ENCODE assay signal across 8 mouse cellular contexts in the genomic region with DNA sequence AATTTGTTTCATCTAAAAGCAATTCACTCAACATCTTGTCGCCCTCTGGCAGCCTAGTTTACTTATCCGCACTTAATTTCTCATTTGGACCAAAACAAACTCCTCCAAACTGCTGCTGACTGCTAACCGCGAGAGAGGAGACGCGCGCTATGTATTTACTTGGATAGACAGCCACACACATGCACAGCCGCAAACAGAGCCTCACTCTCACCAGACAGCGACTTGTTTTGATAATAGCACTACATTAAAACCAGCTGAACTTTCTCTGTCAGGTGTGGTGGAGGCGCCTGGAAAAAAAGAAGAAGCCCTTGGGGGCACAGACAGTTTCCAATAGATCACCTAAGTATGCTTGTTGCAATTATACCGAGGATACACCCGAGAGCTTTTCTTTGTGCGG. TPM values are rescaled to one million over a fixed set of nuclear protein-coding genes. Genes with fewer than 3 reads are reported as not detected.
DNase-seq lines count a peak whose midpoint lies in the region; ATAC-seq lines count a peak whose summit lies in the region.

No protein-coding gene starts in this region.

- H3K9me3 ChIP-seq in heart, embryonic 10.5 days, result no peaks in the 10 kb centered on the region
- H3K9me3 ChIP-seq in limb, embryonic 10.5 days (replicated peaks), result no peaks in the 10 kb centered on the region
- no peaks in the 10 kb centered on the region for H3K9me3 ChIP-seq in neural tube, embryonic 14.5 days (ENCODE audit: control insufficient read depth, low read length)

- peaks cover 21% of the 10 kb centered on the region for H3K4me1 ChIP-seq in heart, embryonic 10.5 days
- H3K4me1 ChIP-seq in limb, embryonic 10.5 days, result peaks cover 37% of the 10 kb centered on the region
- peaks cover 7% of the 10 kb centered on the region; the same call in 1 of the 2 replicates for H3K4me1 ChIP-seq in neural tube, embryonic 14.5 days (ENCODE audit: control insufficient read depth, insufficient read depth, low read length)

- no peak for ATAC-seq in neural tube, embryonic 14.5 days (ENCODE audit: low read depth)
- no peak for ATAC-seq in frontal cortex, adult (ENCODE audit: low TSS enrichment)
- no peak for ATAC-seq in megakaryocyte progenitor cell, adult 5-6 weeks (replicated peaks; ENCODE audit: poor library complexity)

- WGBS in heart, embryonic 10.5 days, result 1% methylated on average over 13 of the region's 13 CpGs
- under 1% methylated on average over 13 of the region's 13 CpGs for WGBS in limb, embryonic 10.5 days
- under 1% methylated on average over 13 of the region's 13 CpGs for WGBS in neural tube, embryonic 14.5 days

- H3K27ac ChIP-seq in heart, embryonic 10.5 days, result peak overlapping the region; percentile 94
- H3K27ac ChIP-seq in limb, embryonic 10.5 days, result no peak overlapping the region
- peak overlapping the region; percentile 76 for H3K27ac ChIP-seq in neural tube, embryonic 14.5 days (ENCODE audit: low read depth, low read length)

- H3K27me3 ChIP-seq in heart, embryonic 10.5 days (ENCODE audit: insufficient read depth, poor library complexity, severe bottlenecking), result no peaks in the 10 kb centered on the region
- peaks cover 71% of the 10 kb centered on the region for H3K27me3 ChIP-seq in limb, embryonic 10.5 days (ENCODE audit: low read depth, poor library complexity, severe bottlenecking)
- no peaks in the 10 kb centered on the region; the same call in 1 of the 2 replicates for H3K27me3 ChIP-seq in neural tube, embryonic 14.5 days (ENCODE audit: control insufficient read depth, insufficient read depth, low read length)

- peak; percentile 76 for DNase-seq in heart, embryonic 10.5 days (ENCODE audit: low spot score)
- DNase-seq in heart, adult 8-10 months (ENCODE audit: low spot score), result no peak
- DNase-seq in cerebellum, postnatal 14 days, result peak; percentile 47 to 65
- DNase-seq in heart, postnatal 4 days, result peak; percentile 24
- peak; percentile 43 for DNase-seq in limb, embryonic 10.5 days (ENCODE audit: low spot score)

- peak overlapping the region; percentile 87 for H3K4me3 ChIP-seq in heart, embryonic 10.5 days
- H3K4me3 ChIP-seq in limb, embryonic 10.5 days, result peak overlapping the region; percentile 64
- peak overlapping the region; percentile 71 for H3K4me3 ChIP-seq in neural tube, embryonic 14.5 days (ENCODE audit: low read depth, low read length)

- no peaks in the 10 kb centered on the region for H3K36me3 ChIP-seq in heart, embryonic 10.5 days
- H3K36me3 ChIP-seq in limb, embryonic 10.5 days, result no peaks in the 10 kb centered on the region
- H3K36me3 ChIP-seq in neural tube, embryonic 14.5 days (ENCODE audit: control insufficient read depth, insufficient read depth, low read length), result no peaks in the 10 kb centered on the region

- peak overlapping the region; percentile 71 for H3K4me2 ChIP-seq in neural tube, embryonic 14.5 days (ENCODE audit: low read depth, low read length)

- H3K9ac ChIP-seq in neural tube, embryonic 14.5 days (replicated peaks; ENCODE audit: low read depth, low read length), result peak overlapping the region; percentile 72

RNA-seq across cellular contexts. Expression of gene Erbb4, which starts 2.8 kb away (rescaled TPM):
- polyA plus RNA-seq in heart, embryonic 10.5 days (2016; fragmentation: Nextera tagmentation; extraction: Ambion mirVana), result 9.8 and 13.6 TPM in 2 replicates
- 10 to 100 TPM; 12.7 to 18.3 (median 13.8) TPM for total RNA-seq in heart, adult 8-10 months (2022)
- total RNA-seq in heart, postnatal 4 days (2021), result 10 to 100 TPM; 26.5 to 28.0 TPM
- polyA plus RNA-seq in limb, embryonic 10.5 days (2016; fragmentation: Nextera tagmentation; extraction: Ambion mirVana), result 0.16 TPM in 1 of 2 replicates, not detected in the other
- polyA plus RNA-seq in neural tube, embryonic 14.5 days (2014; fragmentation: Nextera tagmentation; extraction: Ambion mirVana), result 17.9 and 30.6 TPM in 2 replicates
- total RNA-seq in megakaryocyte progenitor cell, adult 5-6 weeks (2015), result not detected in 2 replicates
- total RNA-seq in megakaryocyte progenitor cell, adult 5-6 weeks (2017), result not detected in 2 replicates

Comparison
In these comparisons a context has a peak if more than half of its experiments do, and no peak if none do; other contexts are left out.
1. RNA of gene Erbb4, which starts 2.8 kb away (total RNA-seq): 26.5 to 28.0 TPM in heart, postnatal 4 days and 12.7 to 18.3 TPM in heart, adult 8-10 months; not detected in megakaryocyte progenitor cell, adult 5-6 weeks; every median in the first group is over 10 times any median in the second.
2. Peak in every context shown above with its lines, with median percentiles within 50 percentile points of each other: H3K4me3 ChIP-seq.